Mouse (Mus musculus) thymus, postnatal 25 days (tissue): ENCODE measurements around the gene Rnf38.

Experiments
- DNase-seq: peaks from one replicate; pipeline ENCODE4 v3.0.0; 2022

The Rnf38 gene

GRCm38 (mm10) chr4:44233713-44234003, at the start of gene Rnf38:
TSS of gene Rnf38 (minus strand) at chr4:44233789.
- DNase-seq, result no peak

- DNase-seq, result no peak
Observed at GRCm38 (mm10) chr4:44281597-44282265, 48.1 kb upstream of the Rnf38 start.

- DNase-seq, result peak; percentile 40
Observed at GRCm38 (mm10) chr4:44271134-44271533, 37.5 kb upstream of the Rnf38 start.

- no peak for DNase-seq
Observed at GRCm38 (mm10) chr4:44269376-44269817, 35.8 kb upstream of the Rnf38 start.

GRCm38 (mm10) chr4:44267437-44267836, 33.8 kb upstream of the Rnf38 start:
- no peak for DNase-seq

- DNase-seq, result no peak
Observed at GRCm38 (mm10) chr4:44265500-44265899, 31.9 kb upstream of the Rnf38 start.

- peak; percentile 53 for DNase-seq
Observed at GRCm38 (mm10) chr4:44260244-44260643, 26.7 kb upstream of the Rnf38 start.

GRCm38 (mm10) chr4:44259126-44259525, 25.5 kb upstream of the Rnf38 start:
- no peak for DNase-seq

GRCm38 (mm10) chr4:44254579-44254978, 21.0 kb upstream of the Rnf38 start:
- no peak for DNase-seq

- no peak for DNase-seq
Observed at GRCm38 (mm10) chr4:44253191-44253590, 19.6 kb upstream of the Rnf38 start.

- DNase-seq, result no peak
Observed at GRCm38 (mm10) chr4:44251966-44252916, 18.7 kb upstream of the Rnf38 start.

- no peak for DNase-seq
Observed at GRCm38 (mm10) chr4:44251521-44251920, 17.9 kb upstream of the Rnf38 start.

- no peak for DNase-seq
Observed at GRCm38 (mm10) chr4:44249705-44250104, 16.1 kb upstream of the Rnf38 start.

- no peak for DNase-seq
Observed at GRCm38 (mm10) chr4:44247051-44247939, 13.7 kb upstream of the Rnf38 start.

GRCm38 (mm10) chr4:44246285-44246684, 12.7 kb upstream of the Rnf38 start:
- DNase-seq, result no peak

- no peak for DNase-seq
Observed at GRCm38 (mm10) chr4:44241638-44242037, 8.0 kb upstream of the Rnf38 start.

- DNase-seq, result no peak
Observed at GRCm38 (mm10) chr4:44235946-44236345, 2.4 kb upstream of the Rnf38 start.

GRCm38 (mm10) chr4:44234004-44234866, 646 bp upstream of the Rnf38 start:
- DNase-seq, result peak; percentile 89

- DNase-seq, result peak; percentile 45
Observed at GRCm38 (mm10) chr4:44232771-44233712, 547 bp downstream of the Rnf38 start.

- DNase-seq, result no peak
Observed at GRCm38 (mm10) chr4:44225128-44225527, 8.5 kb downstream of the Rnf38 start.

- DNase-seq, result no peak
Observed at GRCm38 (mm10) chr4:44224141-44224540, 9.4 kb downstream of the Rnf38 start.
